Mouse (Mus musculus) gastrocnemius, adult 2 months (tissue): ENCODE data around the gene Unc13d. TPM values are rescaled to one million over a fixed set of nuclear protein-coding genes. Genes with fewer than 3 reads are reported as not detected.

ENCODE experiments used
- DNase-seq: peaks from one replicate; pipeline ENCODE4 v3.0.0; 2022
- H3K27ac ChIP-seq: fragments of 200-600 bp; 2 replicates; pipeline ENCODE4 v1.8.1; 2022; ENCODE audit warnings: mild to moderate bottlenecking
- H3K4me3 ChIP-seq: fragments of 200-600 bp; 2 replicates; pipeline ENCODE4 v1.8.1; 2022; ENCODE audit warnings: mild to moderate bottlenecking, moderate library complexity
- CTCF ChIP-seq: fragments of 200-600 bp; IDR thresholded peaks from 2 replicates; pipeline ENCODE4 v1.8.1; 2022; ENCODE audit warnings: antibody characterized with exemption, mild to moderate bottlenecking, moderate library complexity
- intact Hi-C: fragments of 180-260 bp; cut with DNase I; formaldehyde crosslinking; loops from one replicate; pipeline ENCODE4 v1.15.1; 2025
- total RNA-seq, 2 experiments: library from RNA; stranded (reverse); gene quantifications; 2 replicates each; pipeline ENCODE4 v1.2.3; 2021

The Unc13d gene
- total RNA-seq, 2 experiments from 2014 or later: 0.13 to 0.50 TPM

DNA sequence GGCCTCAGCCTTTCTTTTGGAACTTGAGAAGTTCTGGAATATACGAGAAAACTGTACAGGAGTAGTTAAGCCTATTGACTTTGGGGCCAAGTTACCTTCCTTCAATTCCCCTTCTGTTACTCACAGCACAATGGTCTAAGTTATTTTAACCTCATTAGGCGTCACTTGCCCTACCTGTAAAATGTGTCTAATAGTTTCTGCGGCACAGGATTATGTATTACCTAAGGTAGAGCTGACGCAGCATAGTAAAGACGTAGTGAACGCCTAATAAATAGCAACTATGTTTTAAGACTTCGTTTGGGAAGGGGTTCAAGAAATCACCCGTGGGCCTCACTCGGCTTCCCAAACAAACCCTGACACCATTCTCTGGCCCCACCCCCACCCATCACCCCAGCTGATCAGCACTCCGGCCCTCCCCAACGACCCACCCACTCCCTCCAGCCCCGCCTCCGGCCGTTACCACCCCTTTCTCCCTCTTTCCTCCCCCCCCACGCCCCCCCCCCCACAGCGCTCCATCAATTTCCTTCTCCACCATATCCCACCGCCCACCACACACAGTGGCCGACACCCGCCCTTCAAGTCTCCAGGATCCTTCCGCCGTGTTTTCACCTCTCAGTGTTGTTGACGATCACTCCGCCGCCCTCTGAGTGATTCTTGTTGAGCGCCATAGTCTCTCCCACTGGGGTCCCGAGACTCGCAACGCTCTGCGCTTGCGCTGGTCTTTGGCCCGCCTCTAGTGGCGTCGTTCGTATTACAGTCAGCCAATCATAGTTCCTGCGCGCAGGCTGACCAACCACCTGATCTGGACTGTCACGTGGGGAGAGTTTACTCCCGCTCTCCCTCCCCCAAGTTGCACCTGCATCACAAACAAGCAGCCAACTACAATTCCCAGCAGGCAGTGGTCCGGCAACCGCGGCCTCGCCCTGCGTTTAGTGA lies 8.8 kb upstream of the Unc13d start, which contains the start of gene Wbp2:
TSS of gene Wbp2 (minus strand) at position 738 of the 936 bp plus-strand sequence.
- no peak for TF ChIP-seq CTCF
- peak within 1 kb of the TSS; percentile 97 for H3K27ac ChIP-seq
- peak within 1 kb of the TSS; percentile 70 for H3K4me3 ChIP-seq
- intact Hi-C loops: loop anchor here (1.0 to 5.0 kb wide), 4 partner anchors 44 to 136 kb away; partner anchors contain the start of genes Acox1, Ten1 and Unk
- DNase-seq: peak; percentile 97

DNA sequence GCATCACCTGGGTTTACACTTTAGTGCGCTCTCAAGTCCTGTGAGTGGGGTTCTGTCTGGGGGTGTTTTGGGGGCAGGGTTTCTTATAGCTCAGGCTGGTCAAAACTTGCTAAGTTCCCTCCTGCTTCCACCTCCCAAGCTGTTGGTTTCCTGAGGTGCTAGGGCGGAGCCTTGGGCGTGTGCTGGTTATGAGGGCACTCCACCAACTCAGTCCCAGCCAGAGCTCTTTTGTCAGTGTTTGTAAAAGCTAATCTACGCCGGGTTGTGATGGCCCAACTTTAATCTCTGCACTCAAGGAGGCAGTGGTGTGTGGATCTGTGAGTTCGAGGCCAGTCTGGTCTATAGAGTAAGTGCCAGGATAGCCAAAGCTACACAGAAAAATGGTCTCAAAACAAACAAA lies 6.4 kb upstream of the Unc13d start:
- Histone ChIP-seq H3K4me3 (no peak overlapping the region), H3K27ac (no peak overlapping the region)
- no peak for TF ChIP-seq CTCF
- intact Hi-C loops: no loop called here
- peak; percentile 17 for DNase-seq

DNA sequence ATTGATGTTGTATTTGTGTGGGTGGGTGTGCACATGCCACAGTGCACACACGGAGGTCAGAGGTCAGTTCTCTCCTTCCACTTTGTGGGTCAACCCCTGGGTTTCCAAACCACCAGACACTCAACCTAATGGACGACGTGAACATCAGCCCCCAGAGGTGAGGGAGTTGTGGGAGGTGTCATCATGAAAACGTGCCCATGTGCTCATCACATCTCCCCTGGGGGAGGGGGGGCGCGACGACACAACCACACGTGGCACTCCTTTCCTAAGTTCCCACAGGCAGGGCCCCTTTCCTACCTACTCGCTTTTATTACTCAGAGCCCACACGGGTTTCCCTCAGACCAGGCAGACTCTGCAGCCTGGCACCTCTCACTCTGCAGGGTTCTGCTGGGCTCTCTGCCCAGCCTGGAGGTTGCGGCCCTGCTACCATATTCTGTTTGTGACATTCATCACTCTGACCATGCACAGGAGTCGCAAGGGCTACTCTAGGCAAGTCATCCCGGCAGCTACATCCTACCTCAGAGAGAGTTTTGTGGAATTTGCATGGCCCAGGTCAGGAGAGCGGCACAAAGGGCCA lies 5.4 kb upstream of the Unc13d start:
- Histone ChIP-seq H3K4me3 (no peak overlapping the region), H3K27ac (no peak overlapping the region)
- intact Hi-C loops: no loop called here
- TF ChIP-seq CTCF: no peak
- DNase-seq: peak; percentile 15

DNA sequence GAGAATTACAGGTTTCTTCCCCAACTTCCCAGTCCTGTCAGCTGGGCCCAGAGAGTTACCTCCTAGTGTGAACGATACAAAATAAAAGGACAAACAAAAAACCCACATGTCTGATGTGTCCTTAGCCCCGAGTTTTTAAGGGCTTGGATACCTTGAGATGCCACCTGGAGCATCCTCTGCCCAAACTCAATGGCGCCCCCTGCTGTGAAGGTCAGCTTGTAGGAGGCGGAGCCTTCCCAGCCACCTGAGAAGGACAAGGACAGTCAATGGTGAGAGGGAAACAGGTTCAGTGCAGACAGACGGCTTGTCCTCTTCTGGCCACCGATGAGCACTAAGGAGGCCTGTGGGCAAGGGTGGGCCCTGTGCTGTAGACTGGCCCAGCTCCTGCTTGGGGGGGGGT lies 3.3 kb upstream of the Unc13d start:
- Histone ChIP-seq H3K27ac (no peak overlapping the region), H3K4me3 (no peak overlapping the region)
- TF ChIP-seq CTCF: peak; percentile 66
- peak; percentile 76 for DNase-seq
- intact Hi-C loops: no loop called here

DNA sequence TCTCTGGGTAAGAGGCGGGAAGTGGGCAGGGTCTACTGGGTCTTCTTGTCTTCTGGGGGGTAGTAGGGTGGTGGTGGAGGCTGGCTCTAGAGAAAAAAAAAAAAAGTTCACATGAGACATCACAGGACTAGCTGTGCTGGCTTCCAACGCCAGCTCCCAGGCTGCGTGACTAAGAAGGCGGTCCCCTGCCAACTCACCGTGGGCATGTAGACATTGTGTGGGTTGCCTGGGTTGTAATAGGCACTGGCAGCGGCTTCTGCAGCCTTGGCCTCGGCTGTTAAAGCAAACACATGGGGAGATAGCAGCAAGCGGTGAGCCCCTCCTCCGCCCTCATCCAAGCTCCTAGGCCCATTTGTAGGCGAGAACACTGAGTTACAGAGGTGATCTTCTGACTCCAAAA lies 1.8 kb upstream of the Unc13d start:
- DNase-seq: peak; percentile 14
- TF ChIP-seq CTCF: no peak
- intact Hi-C loops: no loop called here
- Histone ChIP-seq H3K27ac (no peak overlapping the region), H3K4me3 (no peak overlapping the region)

DNA sequence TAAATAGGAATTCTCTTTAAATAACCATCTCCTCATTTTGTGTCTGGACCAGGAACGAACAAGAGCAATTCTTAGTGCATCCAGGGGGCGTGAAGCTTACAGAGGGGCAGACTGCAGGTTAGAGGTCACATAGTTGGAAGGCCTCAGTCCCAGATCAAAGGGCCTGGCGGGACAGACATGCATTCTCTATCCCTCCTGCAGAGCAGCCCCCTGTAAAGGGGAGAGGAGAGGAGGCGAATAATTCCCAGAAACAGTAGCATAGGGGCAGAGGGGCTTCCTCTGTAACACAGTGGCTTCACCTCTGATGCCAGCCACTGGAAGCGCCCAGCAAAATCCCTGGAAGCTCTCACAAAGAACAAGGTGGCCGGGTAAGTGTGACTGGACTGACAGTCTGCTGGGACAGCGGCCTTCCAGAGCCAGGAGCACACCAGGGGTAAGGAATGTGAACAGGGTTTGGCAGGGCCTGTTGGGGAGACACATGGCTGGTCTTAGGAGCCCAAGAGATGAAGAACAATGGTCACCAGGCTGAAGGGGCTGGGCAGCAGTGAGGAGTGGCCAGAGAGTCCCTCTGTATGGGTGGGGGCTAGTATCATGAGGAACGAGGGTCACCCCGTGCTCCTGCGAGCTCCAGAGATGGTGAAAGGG lies 1.0 kb upstream of the Unc13d start:
- TF ChIP-seq CTCF: no peak
- intact Hi-C loops: no loop called here
- no peak overlapping the region for H3K27ac ChIP-seq
- no peak overlapping the region for H3K4me3 ChIP-seq
- DNase-seq: peak; percentile 16

DNA sequence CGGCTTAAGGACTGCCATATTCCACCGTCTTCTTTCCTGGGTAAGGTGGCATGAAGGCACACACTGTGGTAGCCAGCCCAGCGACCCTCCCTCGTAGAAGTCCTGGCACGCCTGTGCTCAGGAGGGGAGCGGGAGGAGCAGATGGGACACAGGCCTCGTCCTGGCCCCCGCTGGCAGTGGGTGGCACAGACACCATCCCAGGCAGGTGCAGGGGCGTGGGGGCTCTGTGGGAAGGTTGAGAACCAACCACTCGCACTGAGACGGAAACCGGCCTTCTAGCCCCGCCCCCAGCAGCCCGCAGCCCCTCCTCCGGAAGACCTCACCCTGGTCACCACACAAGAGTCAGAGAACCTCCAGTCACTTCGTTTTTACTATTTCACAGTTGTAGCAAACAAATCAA lies 460 bp upstream of the Unc13d start:
- Histone ChIP-seq H3K4me3 (peak overlapping the region; percentile 50), H3K27ac (peak overlapping the region; percentile 54; the same call in 1 of the 2 replicates)
- TF ChIP-seq CTCF: no peak
- intact Hi-C loops: no loop called here
- DNase-seq: peak; percentile 60

DNA sequence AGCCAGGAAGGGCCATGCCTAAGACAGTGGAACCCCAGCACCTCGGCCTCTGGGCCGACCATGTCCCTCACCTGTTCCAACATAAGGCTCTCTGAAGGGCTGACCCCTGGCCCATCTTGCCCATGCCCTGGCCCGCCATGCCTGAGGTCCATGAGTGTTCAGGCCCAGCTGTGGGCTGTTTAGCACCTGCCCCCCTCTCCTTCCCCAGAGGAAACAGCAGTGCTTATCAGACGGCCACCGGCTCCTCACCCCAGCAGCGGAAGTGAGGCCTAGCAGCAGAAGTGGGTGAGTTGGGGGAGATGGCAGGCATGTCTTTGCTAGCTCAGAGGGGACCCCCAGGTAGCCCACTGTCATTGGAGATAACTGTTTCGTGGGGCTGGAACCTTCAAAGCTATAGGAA lies 925 bp downstream of the Unc13d start:
- Histone ChIP-seq H3K4me3 (no peak overlapping the region), H3K27ac (no peak overlapping the region)
- DNase-seq: peak; percentile 16
- TF ChIP-seq CTCF: no peak
- intact Hi-C loops: no loop called here

DNA sequence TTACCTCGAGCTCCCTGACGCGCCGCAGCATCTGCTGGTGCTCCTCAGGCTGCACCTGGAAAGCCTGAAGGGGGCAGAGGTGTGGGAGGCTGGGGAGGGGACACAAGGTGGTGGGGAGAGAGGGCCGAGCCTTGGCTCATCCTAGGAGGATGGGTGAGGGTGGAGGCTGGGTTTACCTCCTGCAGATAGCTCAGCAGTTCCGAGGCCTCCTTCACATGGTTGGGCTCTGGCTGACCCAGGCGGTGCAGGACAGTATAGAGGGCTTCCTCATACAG lies 1.6 kb downstream of the Unc13d start:
- TF ChIP-seq CTCF: no peak
- intact Hi-C loops: no loop called here
- no peak overlapping the region for H3K4me3 ChIP-seq
- H3K27ac ChIP-seq: no peak overlapping the region
- peak; percentile 20 for DNase-seq

DNA sequence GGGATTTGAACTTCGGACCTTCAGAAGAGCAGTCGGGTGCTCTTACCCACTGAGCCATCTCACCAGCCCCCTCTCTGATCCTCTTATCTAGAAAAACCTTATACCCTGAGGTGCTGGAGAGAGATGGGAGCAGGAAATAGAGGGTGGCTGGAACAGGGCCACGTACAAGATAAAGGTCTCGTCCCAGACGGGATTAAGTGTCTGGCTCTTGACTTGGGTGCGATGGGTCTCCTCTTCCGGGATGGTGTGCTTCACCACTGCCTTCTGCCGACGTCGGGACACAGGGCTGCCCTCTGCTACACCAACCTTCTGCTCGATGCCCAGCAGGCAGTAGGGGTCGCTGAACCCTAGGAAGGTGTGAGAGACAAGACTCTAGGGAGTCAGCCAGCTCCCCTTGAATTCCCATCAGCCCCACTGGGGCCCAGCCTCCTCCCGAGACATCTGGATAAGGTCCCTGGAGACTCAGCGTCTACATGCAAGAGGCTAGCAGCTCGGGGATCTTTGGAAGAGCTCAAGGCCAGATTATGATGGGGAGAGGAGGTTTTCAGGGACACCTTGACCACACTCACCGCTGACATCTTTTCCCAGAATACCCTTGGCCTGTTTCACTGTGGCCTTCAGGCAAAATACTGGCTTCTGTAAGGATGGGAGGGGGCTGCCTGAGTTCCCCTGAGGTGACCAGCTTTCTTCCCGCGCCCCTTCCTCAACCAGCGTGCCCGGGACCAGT lies 2.1 kb downstream of the Unc13d start:
- H3K27ac ChIP-seq: no peak overlapping the region
- H3K4me3 ChIP-seq: no peak overlapping the region
- peak; percentile 17 for DNase-seq
- TF ChIP-seq CTCF: no peak
- intact Hi-C loops: no loop called here

DNA sequence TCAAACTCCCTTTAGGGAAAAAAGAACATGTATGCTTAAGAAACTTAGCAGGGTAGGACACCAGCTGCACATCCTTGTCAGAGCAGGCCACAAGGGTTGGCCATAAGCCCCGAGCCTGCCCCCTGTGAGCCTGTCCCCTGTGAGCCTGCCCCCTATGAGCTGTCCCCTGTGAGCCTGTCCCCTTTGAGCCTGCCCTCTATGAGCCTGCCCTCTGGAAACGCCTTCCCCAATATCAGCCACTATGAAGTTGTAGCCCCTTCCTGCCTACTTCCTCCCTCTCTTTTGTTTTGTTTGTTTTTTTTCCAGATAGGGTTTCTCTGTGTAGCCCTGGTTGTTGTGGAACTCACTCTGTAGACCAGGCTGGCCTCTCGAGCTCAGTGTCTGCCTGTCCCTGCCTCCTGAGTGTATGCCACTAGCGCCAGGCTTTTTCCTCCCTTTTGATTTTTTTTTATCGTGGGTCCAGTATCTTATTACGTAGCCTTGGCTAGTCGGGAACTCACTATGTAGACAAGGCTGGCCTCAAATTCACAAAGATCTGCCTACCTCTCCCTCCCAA lies 3.2 kb downstream of the Unc13d start:
- DNase-seq: peak; percentile 12
- no peak for TF ChIP-seq CTCF
- Histone ChIP-seq H3K27ac (no peak overlapping the region), H3K4me3 (no peak overlapping the region)
- intact Hi-C loops: no loop called here

DNA sequence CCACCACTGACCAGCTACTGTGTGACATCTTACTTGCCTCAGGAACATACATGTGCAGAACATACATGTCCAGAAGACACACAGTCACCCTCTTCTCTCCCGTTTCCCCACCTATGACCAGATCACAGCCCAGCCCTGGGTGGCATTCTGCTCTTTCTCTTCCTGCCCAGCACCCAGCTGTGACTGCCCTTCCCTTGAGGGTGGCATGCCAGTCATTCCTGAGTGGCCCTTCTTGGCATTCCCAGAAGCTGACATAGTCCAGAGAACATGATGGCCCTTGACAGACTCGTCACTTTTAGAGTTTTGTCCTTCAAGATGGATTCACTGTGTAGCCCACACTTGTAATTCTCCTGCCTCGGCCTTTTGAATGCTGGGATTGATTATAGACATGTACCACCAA lies 5.2 kb downstream of the Unc13d start:
- no peak for TF ChIP-seq CTCF
- intact Hi-C loops: no loop called here
- H3K27ac ChIP-seq: no peak overlapping the region
- peak; percentile 11 for DNase-seq
- H3K4me3 ChIP-seq: no peak overlapping the region
